8 mouse cellular contexts compared by ENCODE assay signal in genomic region chr15:89209886-89210761, GRCm38 (mm10). TPM values are rescaled to one million over a fixed set of nuclear protein-coding genes. Genes with fewer than 3 reads are reported as not detected.
A peak's percentile ranks its signal among the peaks of the same experiment; 100 is the strongest.
DNase-seq lines count a peak whose midpoint lies in the region; ATAC-seq and TF ChIP-seq lines count a peak whose summit lies in the region.

No protein-coding gene starts in this region.

- peak; percentile 82 to 94 for DNase-seq in CD8-positive naive resting alpha-beta T cell, adult 2 months (ENCODE audit: low read depth in 2 of 2, low spot score in 2 of 2)
- DNase-seq in c-Kit-negative CD71-positive TER-119-positive erythroid progenitor cells, embryonic 14.5 days (ENCODE audit: low read depth, low spot score), result peak; percentile 78
- peak; percentile 92 for DNase-seq in forebrain, embryonic 11.5 days (ENCODE audit: low spot score)
- DNase-seq in kidney, postnatal 4 days, result peak; percentile 95 to 97

- no peak overlapping the region for H3K27ac ChIP-seq in forebrain, embryonic 11.5 days (ENCODE audit: low read depth, low read length)
- peak overlapping the region; percentile 86 for H3K27ac ChIP-seq in heart, embryonic 16.5 days (ENCODE audit: low read length)
- peak overlapping the region; percentile 82 for H3K27ac ChIP-seq in liver, embryonic 16.5 days (ENCODE audit: low read length)
- H3K27ac ChIP-seq in neural tube, embryonic 13.5 days (replicated peaks), result peak overlapping the region; percentile 93
- H3K27ac ChIP-seq in testis, adult 2 months (ENCODE audit: control insufficient read depth, insufficient read depth, low read depth, low read length), result peak overlapping the region; percentile 41

- no peaks in the 10 kb centered on the region for H3K9me3 ChIP-seq in forebrain, embryonic 11.5 days (ENCODE audit: control insufficient read depth, low read length)
- no peaks in the 10 kb centered on the region for H3K9me3 ChIP-seq in heart, embryonic 16.5 days (replicated peaks; ENCODE audit: control insufficient read depth, low read length)
- H3K9me3 ChIP-seq in liver, embryonic 16.5 days (replicated peaks; ENCODE audit: control insufficient read depth, low read length), result no peaks in the 10 kb centered on the region
- H3K9me3 ChIP-seq in neural tube, embryonic 13.5 days, result no peaks in the 10 kb centered on the region

- peak overlapping the region; percentile 39; the same call in 1 of the 2 replicates for H3K9ac ChIP-seq in forebrain, embryonic 11.5 days (ENCODE audit: low read length)
- H3K9ac ChIP-seq in heart, embryonic 16.5 days (ENCODE audit: low read length), result peak overlapping the region; percentile 73
- H3K9ac ChIP-seq in liver, embryonic 16.5 days (ENCODE audit: low read depth, low read length), result peak overlapping the region; percentile 72
- H3K9ac ChIP-seq in neural tube, embryonic 13.5 days, result peak overlapping the region; percentile 66

- peak; percentile 34; the same call in 1 of the 2 replicates for ATAC-seq in forebrain, embryonic 11.5 days (replicated peaks; ENCODE audit: low FRiP score)
- ATAC-seq in heart, embryonic 16.5 days (replicated peaks; ENCODE audit: extremely low read depth, insufficient read depth, low FRiP score), result no peak
- no peak for ATAC-seq in liver, embryonic 16.5 days (ENCODE audit: low read depth)
- no peak for ATAC-seq in neural tube, embryonic 13.5 days (ENCODE audit: low read depth)

- H3K4me2 ChIP-seq in forebrain, embryonic 11.5 days (ENCODE audit: low read depth, low read length, severe bottlenecking), result peak overlapping the region; percentile 45
- H3K4me2 ChIP-seq in heart, embryonic 16.5 days (ENCODE audit: low read depth, low read length), result peak overlapping the region; percentile 83
- H3K4me2 ChIP-seq in liver, embryonic 16.5 days (ENCODE audit: low read depth, low read length), result peak overlapping the region; percentile 73
- peak overlapping the region; percentile 54 for H3K4me2 ChIP-seq in neural tube, embryonic 13.5 days

- no peaks in the 10 kb centered on the region for H3K36me3 ChIP-seq in forebrain, embryonic 11.5 days (ENCODE audit: control insufficient read depth, insufficient read depth, low read length)
- no peaks in the 10 kb centered on the region for H3K36me3 ChIP-seq in heart, embryonic 16.5 days (ENCODE audit: control insufficient read depth, insufficient read depth)
- H3K36me3 ChIP-seq in liver, embryonic 16.5 days (ENCODE audit: control insufficient read depth, insufficient read depth), result no peaks in the 10 kb centered on the region
- H3K36me3 ChIP-seq in neural tube, embryonic 13.5 days, result no peaks in the 10 kb centered on the region
- H3K36me3 ChIP-seq in testis, adult 2 months (ENCODE audit: control insufficient read depth, insufficient read depth, low read length), result no peaks in the 10 kb centered on the region

- no peaks in the 10 kb centered on the region for H3K27me3 ChIP-seq in forebrain, embryonic 11.5 days (ENCODE audit: control insufficient read depth, insufficient read depth, low read length)
- H3K27me3 ChIP-seq in heart, embryonic 16.5 days (ENCODE audit: control insufficient read depth, insufficient read depth, low read length), result no peaks in the 10 kb centered on the region
- no peaks in the 10 kb centered on the region for H3K27me3 ChIP-seq in liver, embryonic 16.5 days (ENCODE audit: control insufficient read depth, insufficient read depth, low read depth, low read length)
- H3K27me3 ChIP-seq in neural tube, embryonic 13.5 days, result no peaks in the 10 kb centered on the region
- no peaks in the 10 kb centered on the region for H3K27me3 ChIP-seq in testis, adult 2 months (ENCODE audit: control insufficient read depth, insufficient read depth, low read length)

- no peak for TF ChIP-seq POLR2A in testis, adult 2 months (IDR thresholded peaks at IDR 0.05; ENCODE audit: control insufficient read depth, low read depth, low read length)

- WGBS in forebrain, embryonic 11.5 days, result 25% methylated on average over 22 of the region's 22 CpGs
- WGBS in heart, embryonic 16.5 days, result 10% methylated on average over 22 of the region's 22 CpGs
- WGBS in liver, embryonic 16.5 days (ENCODE audit: insufficient replicate concordance), result 15% methylated on average over 22 of the region's 22 CpGs
- WGBS in neural tube, embryonic 13.5 days, result 18% methylated on average over 22 of the region's 22 CpGs

- H3K4me1 ChIP-seq in forebrain, embryonic 11.5 days (replicated peaks; ENCODE audit: control insufficient read depth, insufficient read depth, low read length), result peaks cover 5% of the 10 kb centered on the region; the same call in 1 of the 2 replicates
- peaks cover 19% of the 10 kb centered on the region for H3K4me1 ChIP-seq in heart, embryonic 16.5 days (ENCODE audit: control insufficient read depth, insufficient read depth, low read length)
- peaks cover 27% of the 10 kb centered on the region for H3K4me1 ChIP-seq in liver, embryonic 16.5 days (ENCODE audit: control insufficient read depth, low read depth, low read length)
- H3K4me1 ChIP-seq in neural tube, embryonic 13.5 days (replicated peaks), result peaks cover 33% of the 10 kb centered on the region
- peaks cover 3% of the 10 kb centered on the region for H3K4me1 ChIP-seq in testis, adult 2 months (ENCODE audit: control insufficient read depth, insufficient read depth, low read length)

- peak overlapping the region; percentile 22; the same call in 1 of the 2 replicates for H3K4me3 ChIP-seq in forebrain, embryonic 11.5 days (ENCODE audit: low read depth, low read length)
- H3K4me3 ChIP-seq in heart, embryonic 16.5 days (ENCODE audit: low read length), result peak overlapping the region; percentile 54
- peak overlapping the region; percentile 98 for H3K4me3 ChIP-seq in liver, embryonic 16.5 days (ENCODE audit: low read depth, low read length)
- peak overlapping the region; percentile 97 for H3K4me3 ChIP-seq in neural tube, embryonic 13.5 days
- H3K4me3 ChIP-seq in testis, adult 2 months (ENCODE audit: control insufficient read depth, low read depth, low read length), result peak overlapping the region; percentile 64

- TF ChIP-seq CTCF in testis, adult 2 months (IDR thresholded peaks at IDR 0.05; ENCODE audit: control insufficient read depth, insufficient read depth, insufficient replicate concordance, low read depth, low read length), result no peak

RNA-seq across cellular contexts. Expression of gene Ppp6r2, which starts 1.2 kb away (rescaled TPM):
- 45.1 and 49.2 TPM in 2 replicates for polyA plus RNA-seq in forebrain, embryonic 11.5 days (2014; fragmentation: Nextera tagmentation; extraction: Ambion mirVana)
- 18.2 and 21.3 TPM in 2 replicates for polyA plus RNA-seq in heart, embryonic 16.5 days (2015; fragmentation: Nextera tagmentation; extraction: Ambion mirVana)
- polyA plus RNA-seq in liver, embryonic 16.5 days (2015; fragmentation: Nextera tagmentation; extraction: Ambion mirVana), result 15.5 and 16.4 TPM in 2 replicates
- polyA plus RNA-seq in neural tube, embryonic 13.5 days (2015; fragmentation: Nextera tagmentation; extraction: Ambion mirVana), result 64.8 and 76.9 TPM in 2 replicates
- polyA plus RNA-seq in testis, adult 2 months (2012; rRNA removed), result 49.8 and 59.3 TPM in 2 replicates

RNA-seq across cellular contexts. Expression of gene Dennd6b, which starts 13.8 kb away (rescaled TPM):
- 26.7 and 27.5 TPM in 2 replicates for polyA plus RNA-seq in forebrain, embryonic 11.5 days (2014; fragmentation: Nextera tagmentation; extraction: Ambion mirVana)
- polyA plus RNA-seq in heart, embryonic 16.5 days (2015; fragmentation: Nextera tagmentation; extraction: Ambion mirVana), result 18.9 and 19.0 TPM in 2 replicates
- polyA plus RNA-seq in liver, embryonic 16.5 days (2015; fragmentation: Nextera tagmentation; extraction: Ambion mirVana), result 2.7 and 3.8 TPM in 2 replicates
- 68.9 and 71.8 TPM in 2 replicates for polyA plus RNA-seq in neural tube, embryonic 13.5 days (2015; fragmentation: Nextera tagmentation; extraction: Ambion mirVana)
- polyA plus RNA-seq in testis, adult 2 months (2012; rRNA removed), result 55.5 and 58.5 TPM in 2 replicates

RNA-seq across cellular contexts. Expression of gene Plxnb2, which starts 29.5 kb away (rescaled TPM):
- 162 and 176 TPM in 2 replicates for polyA plus RNA-seq in forebrain, embryonic 11.5 days (2014; fragmentation: Nextera tagmentation; extraction: Ambion mirVana)
- 91.8 and 104 TPM in 2 replicates for polyA plus RNA-seq in heart, embryonic 16.5 days (2015; fragmentation: Nextera tagmentation; extraction: Ambion mirVana)
- polyA plus RNA-seq in liver, embryonic 16.5 days (2015; fragmentation: Nextera tagmentation; extraction: Ambion mirVana), result 26.2 and 31.9 TPM in 2 replicates
- 89.8 and 94.5 TPM in 2 replicates for polyA plus RNA-seq in neural tube, embryonic 13.5 days (2015; fragmentation: Nextera tagmentation; extraction: Ambion mirVana)
- 91.0 and 107 TPM in 2 replicates for polyA plus RNA-seq in testis, adult 2 months (2012; rRNA removed)

Comparison
In these comparisons a context has a peak if more than half of its experiments do, and no peak if none do; other contexts are left out.
1. H3K4me3 ChIP-seq: peak in every context shown above with its lines; median percentile 98 in liver, embryonic 16.5 days; 97 in neural tube, embryonic 13.5 days; 64 in testis, adult 2 months; 54 in heart, embryonic 16.5 days; 22 in forebrain, embryonic 11.5 days.